11 mouse cellular contexts compared by ENCODE assay signal in the genomic region with DNA sequence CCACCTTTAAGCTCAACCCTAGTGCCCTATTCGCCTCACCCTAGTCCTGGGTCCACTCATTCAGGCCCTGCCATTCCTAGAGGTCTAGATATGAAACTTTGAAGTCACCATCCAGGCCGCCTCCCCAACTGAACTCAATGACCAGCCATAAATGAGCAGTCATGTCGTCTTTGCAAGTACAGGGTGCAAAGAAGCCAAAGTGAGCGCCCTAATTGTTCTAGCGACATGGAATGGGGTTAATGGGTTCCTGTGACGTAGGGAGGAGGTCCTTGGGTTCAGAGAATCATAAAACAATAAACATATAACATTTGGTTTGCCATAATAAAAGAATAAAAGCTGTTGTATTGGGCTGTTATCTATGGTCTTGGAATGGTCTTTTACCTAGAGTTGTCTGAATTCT. TPM values are rescaled to one million over a fixed set of nuclear protein-coding genes. Genes with fewer than 3 reads are reported as not detected.
"Had no signal": no experiment of that assay in that cellular context is flagged by ENCODE, and none has a peak within 500 bp of the region (broad histone marks: within the 10 kb centered on the region; RNA-seq: fewer than 3 reads in every experiment).

No protein-coding gene starts in this region.

- H3K27me3 ChIP-seq: neural tube, embryonic 12.5 days; stomach, embryonic 15.5 days had no signal

- H3K4me1 ChIP-seq: midbrain, embryonic 10.5 days; midbrain, embryonic 12.5 days; neural tube, embryonic 12.5 days; stomach, embryonic 15.5 days had no signal

- H3K4me2 ChIP-seq: lung, embryonic 14.5 days; midbrain, embryonic 12.5 days; neural tube, embryonic 12.5 days; stomach, embryonic 15.5 days had no signal

- H3K9me3 ChIP-seq: midbrain, embryonic 10.5 days; midbrain, embryonic 12.5 days; neural tube, embryonic 12.5 days; stomach, embryonic 15.5 days had no signal

- H3K9ac ChIP-seq: lung, embryonic 14.5 days; midbrain, embryonic 12.5 days; neural tube, embryonic 12.5 days; stomach, embryonic 15.5 days had no signal

- DNase-seq: lung, adult 18-20 months; thymus, postnatal 14 days had no signal

- H3K27ac ChIP-seq: midbrain, embryonic 10.5 days; midbrain, embryonic 12.5 days; neural tube, embryonic 12.5 days; stomach, embryonic 15.5 days; stomach, postnatal 0 days had no signal

- H3K36me3 ChIP-seq: midbrain, embryonic 10.5 days; midbrain, embryonic 12.5 days; neural tube, embryonic 12.5 days; stomach, embryonic 15.5 days had no signal

- H3K4me3 ChIP-seq: midbrain, embryonic 10.5 days; midbrain, embryonic 12.5 days; neural tube, embryonic 12.5 days; stomach, embryonic 15.5 days had no signal

RNA-seq across cellular contexts. Expression of a gene that starts 47.9 kb away (rescaled TPM):
- polyA plus RNA-seq: lung, embryonic 16.5 days; testis, adult 2 months; urinary bladder, adult 2 months had no signal
